Mouse (Mus musculus) limb, embryonic 14.5 days (tissue): ENCODE measurements around the gene Sh2d3c. TPM values are rescaled to one million over a fixed set of nuclear protein-coding genes. Genes with fewer than 3 reads are reported as not detected.

Source experiments
- ATAC-seq: fragments of 200-750 bp; cut with Nextera tagmentation; 2 replicates; pipeline ENCODE4 v1.8.0; 2017; ENCODE audit warnings: low read depth, moderate number of reproducible peaks, moderate TSS enrichment; ENCODE audit not compliant: low FRiP score
- DNase-seq: peaks from one replicate; pipeline ENCODE4 v3.0.0-alpha.2; 2015; ENCODE audit warnings: low spot score
- H3K27ac ChIP-seq: fragments of 300-500 bp; sonication (generic); replicated peaks from 2 replicates; pipeline ENCODE4 v1.5.1; 2014; ENCODE audit warnings: low read depth, mild to moderate bottlenecking, low read length, moderate library complexity, mixed read lengths
- H3K27me3 ChIP-seq: fragments of 300-500 bp; sonication (generic); 2 replicates; pipeline ENCODE4 v1.6.1; 2014; ENCODE audit warnings: low read length, mixed read lengths; ENCODE audit not compliant: control insufficient read depth, insufficient read depth
- H3K36me3 ChIP-seq: fragments of 300-500 bp; sonication (generic); 2 replicates; pipeline ENCODE4 v1.6.1; 2014; ENCODE audit warnings: mild to moderate bottlenecking, low read length, moderate library complexity, mixed read lengths; ENCODE audit not compliant: control insufficient read depth, insufficient read depth
- H3K4me1 ChIP-seq: fragments of 300-500 bp; sonication (generic); 2 replicates; pipeline ENCODE4 v1.6.1; 2014; ENCODE audit warnings: antibody characterized with exemption, low read length, mixed read lengths; ENCODE audit not compliant: control insufficient read depth, insufficient read depth
- H3K4me2 ChIP-seq: fragments of 300-500 bp; sonication (generic); replicated peaks from 2 replicates; pipeline ENCODE4 v1.6.1; 2014; ENCODE audit warnings: low read depth, mild to moderate bottlenecking, low read length, moderate library complexity; ENCODE audit not compliant: severe bottlenecking
- H3K4me3 ChIP-seq: fragments of 300-500 bp; sonication (generic); replicated peaks from 2 replicates; pipeline ENCODE4 v1.5.1; 2014; ENCODE audit warnings: low read length
- H3K9ac ChIP-seq: fragments of 300-500 bp; sonication (generic); 2 replicates; pipeline ENCODE4 v1.6.1; 2014; ENCODE audit warnings: mild to moderate bottlenecking, low read depth, low read length, moderate library complexity; ENCODE audit not compliant: severe bottlenecking
- H3K9me3 ChIP-seq: fragments of 300-500 bp; sonication (generic); 2 replicates; pipeline ENCODE4 v1.6.1; 2016; ENCODE audit warnings: low read length; ENCODE audit not compliant: control insufficient read depth
- POLR2A ChIP-seq: fragments of 200-500 bp; IDR thresholded peaks from 2 replicates; pipeline ENCODE4 v1.8.0; 2012; ENCODE audit warnings: inconsistent platforms, mild to moderate bottlenecking, moderate library complexity, borderline replicate concordance; ENCODE audit not compliant: insufficient read depth, insufficient read length; ENCODE audit errors: extremely low read depth
- WGBS: fragments of 180-500 bp; shearing (Covaris S2); extraction: QIAGEN DNeasy Blood & Tissue Kit; methylation state at CpG from one replicate; pipeline ENCODE4 v1.1.7; 2014; 5-methylcytosine and 5-hydroxymethylcytosine counted together
- polyA plus RNA-seq, 2 experiments: library from polyadenylated mRNA; depleted of rRNA in 1 of 2; stranded (reverse) in 1 of 2; unstranded in 1 of 2; fragments of >200 nt; fragmentation: Nextera tagmentation in 1 of 2; extraction: Ambion mirVana in 1 of 2; gene quantifications; 2 replicates each; pipeline versions ENCODE4 v1.2.1 to v1.2.3; 2012 to 2014

Sh2d3c gene
- polyA plus RNA-seq, 2 experiments, result 18.5 to 36.8 TPM

- H3K4me1 ChIP-seq, result peaks cover 2% of the 10 kb centered on the region; the same call in 1 of the 2 replicates
- WGBS, result under 1% methylated on average over 48 of the region's 66 CpGs
- peak within 1 kb of the TSS; percentile 73 for H3K4me3 ChIP-seq
- ATAC-seq (peak; percentile 93), DNase-seq (peak; percentile 100)
- H3K27me3 ChIP-seq, result no peaks in the 10 kb centered on the region
- peak within 1 kb of the TSS; percentile 50 for H3K4me2 ChIP-seq
- peak within 1 kb of the TSS; percentile 82 for H3K27ac ChIP-seq
- H3K9me3 ChIP-seq, result no peaks in the 10 kb centered on the region
- 0 out of 2 replicates have a peak, but pooled peaks have one; percentile 60 for TF ChIP-seq POLR2A
- peak within 1 kb of the TSS; percentile 88 for H3K9ac ChIP-seq
- peaks cover 38% of the 10 kb centered on the region for H3K36me3 ChIP-seq
Measured at GRCm38 (mm10) chr2:32757056-32757845, 36.4 kb downstream of the Sh2d3c start, which contains the start of gene Tor2a. TSS of gene Tor2a (plus strand) at chr2:32757234.

GRCm38 (mm10) chr2:32758503-32758902, 37.6 kb downstream of the Sh2d3c start:
- H3K9me3 ChIP-seq, result no peaks in the 10 kb centered on the region
- no peak overlapping the region for H3K4me3 ChIP-seq
- ATAC-seq (no peak), DNase-seq (no peak)
- no peaks in the 10 kb centered on the region for H3K27me3 ChIP-seq
- WGBS, result 73% methylated on average over 8 of the region's 8 CpGs
- no peak overlapping the region for H3K27ac ChIP-seq
- peaks cover 40% of the 10 kb centered on the region for H3K36me3 ChIP-seq
- peaks cover 2% of the 10 kb centered on the region; the same call in 1 of the 2 replicates for H3K4me1 ChIP-seq
- H3K4me2 ChIP-seq, result no peak overlapping the region
- H3K9ac ChIP-seq, result 0 out of 2 replicates have a peak overlapping the region, but pooled peaks have one; percentile 16
- no peak for TF ChIP-seq POLR2A

GRCm38 (mm10) chr2:32759001-32759400, 38.1 kb downstream of the Sh2d3c start:
- no peak overlapping the region for H3K9ac ChIP-seq
- peaks cover 40% of the 10 kb centered on the region for H3K36me3 ChIP-seq

GRCm38 (mm10) chr2:32761361-32761760, 40.5 kb downstream of the Sh2d3c start:
- no peak for ATAC-seq
- TF ChIP-seq POLR2A, result no peak
- 87% methylated on average over 14 of the region's 14 CpGs for whole genome bisulfite sequencing

More at GRCm38 (mm10) chr2:32759001-32759400, 38.1 kb downstream of the Sh2d3c start:
- DNase-seq (no peak), ATAC-seq (no peak)
- Histone ChIP-seq H3K4me3 (no peak overlapping the region), H3K4me2 (no peak overlapping the region), H3K9me3 (no peaks in the 10 kb centered on the region), H3K4me1 (peaks cover 2% of the 10 kb centered on the region; the same call in 1 of the 2 replicates), H3K27ac (no peak overlapping the region), H3K27me3 (no peaks in the 10 kb centered on the region)
- no peak for TF ChIP-seq POLR2A
- 91% methylated on average over 2 of the region's 2 CpGs for WGBS

GRCm38 (mm10) chr2:32761859-32762258, 41.0 kb downstream of the Sh2d3c start:
- H3K4me2 ChIP-seq, result no peak overlapping the region
- H3K27ac ChIP-seq, result no peak overlapping the region
- no peak overlapping the region for H3K4me3 ChIP-seq
- peaks cover 2% of the 10 kb centered on the region; the same call in 1 of the 2 replicates for H3K4me1 ChIP-seq
- TF ChIP-seq POLR2A, result no peak
- ATAC-seq (no peak), DNase-seq (no peak)
- H3K36me3 ChIP-seq, result peaks cover 34% of the 10 kb centered on the region
- H3K9me3 ChIP-seq, result no peaks in the 10 kb centered on the region
- no peak overlapping the region for H3K9ac ChIP-seq
- WGBS, result 85% methylated on average over 4 of the region's 4 CpGs
- no peaks in the 10 kb centered on the region for H3K27me3 ChIP-seq

More at GRCm38 (mm10) chr2:32761361-32761760, 40.5 kb downstream of the Sh2d3c start:
- Histone ChIP-seq H3K4me1 (peaks cover 2% of the 10 kb centered on the region; the same call in 1 of the 2 replicates), H3K9me3 (no peaks in the 10 kb centered on the region), H3K27me3 (no peaks in the 10 kb centered on the region), H3K4me2 (no peak overlapping the region), H3K27ac (no peak overlapping the region), H3K36me3 (peaks cover 34% of the 10 kb centered on the region), H3K4me3 (no peak overlapping the region), H3K9ac (no peak overlapping the region)
- no peak for DNase-seq
